Mouse (Mus musculus): ENCODE data around the gene Foxo3.

Foxo3 gene

GRCm38 (mm10) chr10:42230471-42231099 is 46.0 kb downstream of the Foxo3 start:
- DNase-seq (ENCODE audit: extremely low read depth, low read depth) = no peak

DNA sequence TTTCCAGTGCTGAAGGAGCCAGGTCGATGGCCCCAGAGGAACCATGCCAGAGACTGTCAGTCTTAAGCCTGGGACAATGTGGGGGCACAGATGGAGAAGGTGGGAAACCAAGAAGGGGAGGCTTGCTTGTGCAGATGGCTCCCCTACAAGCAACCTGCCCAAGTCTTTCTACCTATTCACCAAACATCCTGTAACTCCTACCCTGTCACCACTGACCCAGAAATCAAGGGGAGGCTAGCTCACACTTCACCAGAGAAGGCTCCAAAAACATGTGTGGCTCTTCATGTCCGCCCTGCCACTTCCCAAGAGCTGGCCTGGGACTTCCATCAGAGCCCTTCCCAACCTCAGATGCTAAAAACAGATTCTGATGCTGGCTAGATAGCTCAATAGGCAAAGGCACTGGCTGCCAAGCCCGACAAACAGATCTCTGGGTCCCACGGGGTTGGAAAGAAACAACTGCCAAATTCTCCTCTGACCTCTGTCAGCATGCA is 48.8 kb downstream of the Foxo3 start:
- no peak for DNase-seq (ENCODE audit: extremely low read depth, low read depth)

DNA sequence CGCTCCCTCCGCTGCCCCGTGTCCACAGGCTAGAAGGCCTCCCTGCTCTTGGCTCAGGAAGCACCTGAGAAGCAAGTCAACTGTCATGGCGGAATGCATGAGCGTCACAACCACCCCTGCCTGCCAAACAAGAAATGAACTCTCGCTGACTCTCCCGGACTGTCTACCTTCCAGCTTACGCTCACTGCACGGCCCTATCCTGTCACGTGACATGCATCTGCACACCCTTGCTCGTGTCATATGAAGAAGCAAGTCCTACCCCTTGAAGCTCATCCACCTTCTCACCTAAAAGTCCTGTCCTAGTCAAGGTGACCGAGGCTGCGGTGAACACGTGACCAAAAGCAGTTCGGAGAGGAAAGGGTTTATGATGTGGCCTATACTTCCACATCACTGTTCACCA is 50.4 kb downstream of the Foxo3 start:
- no peak for DNase-seq (ENCODE audit: extremely low read depth, low read depth)

DNA sequence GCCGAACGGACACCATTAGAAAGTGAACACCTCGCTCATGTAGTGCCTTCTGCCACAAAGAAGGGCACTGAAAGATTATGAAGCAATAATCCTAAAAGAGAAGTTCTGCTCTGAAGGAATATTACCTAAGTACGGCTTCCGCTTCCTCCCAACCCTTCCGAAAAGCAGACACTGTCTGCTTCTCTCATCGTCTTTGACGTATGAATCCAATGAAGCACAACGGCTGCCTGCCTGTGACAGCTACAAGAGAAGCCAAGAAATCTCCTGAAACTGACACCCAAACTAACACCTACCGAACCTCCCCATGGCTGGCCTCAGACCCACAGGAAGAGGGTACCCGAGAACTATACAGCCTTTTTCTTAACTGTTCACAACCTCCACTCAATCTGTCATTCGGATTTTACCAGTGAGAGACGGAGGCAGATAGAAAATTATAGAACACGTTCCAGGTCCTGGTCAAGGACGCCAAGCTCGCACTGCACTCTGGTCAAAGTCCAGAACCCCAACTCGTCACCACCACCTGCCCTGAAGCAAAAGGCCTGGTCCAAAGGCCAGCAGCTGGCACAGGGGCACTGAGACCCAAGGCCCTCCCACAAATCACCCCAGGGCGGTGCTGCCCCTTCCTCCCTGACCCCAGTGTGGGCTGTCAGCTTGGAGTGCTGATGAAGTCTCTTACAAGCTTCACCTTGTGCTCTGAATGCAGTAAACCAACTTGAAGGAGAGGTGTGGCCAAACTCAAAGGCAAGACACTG is 51.2 kb downstream of the Foxo3 start:
- DNase-seq (ENCODE audit: extremely low read depth, low read depth) = no peak

DNA sequence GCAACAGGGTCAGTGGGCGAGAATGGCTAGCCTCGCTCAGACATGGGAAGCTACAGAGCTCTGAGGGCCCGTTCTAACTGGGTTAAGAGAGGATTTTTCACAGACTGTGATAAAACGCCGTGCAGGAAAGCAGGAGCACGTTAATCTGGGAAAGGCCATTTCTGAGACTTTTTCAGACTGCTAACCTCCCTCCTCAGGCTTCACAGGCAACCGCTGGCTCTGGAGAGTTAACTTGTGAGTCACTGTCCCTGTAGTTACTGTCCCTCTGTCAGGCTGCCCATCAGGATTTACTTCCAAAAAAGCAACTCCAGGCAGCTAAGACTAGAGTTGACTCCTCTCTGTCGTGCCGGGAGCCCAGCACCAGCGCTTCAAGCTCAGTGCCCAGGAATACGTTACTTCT is 54.6 kb downstream of the Foxo3 start:
- no peak for DNase-seq (ENCODE audit: extremely low read depth, low read depth)

DNA sequence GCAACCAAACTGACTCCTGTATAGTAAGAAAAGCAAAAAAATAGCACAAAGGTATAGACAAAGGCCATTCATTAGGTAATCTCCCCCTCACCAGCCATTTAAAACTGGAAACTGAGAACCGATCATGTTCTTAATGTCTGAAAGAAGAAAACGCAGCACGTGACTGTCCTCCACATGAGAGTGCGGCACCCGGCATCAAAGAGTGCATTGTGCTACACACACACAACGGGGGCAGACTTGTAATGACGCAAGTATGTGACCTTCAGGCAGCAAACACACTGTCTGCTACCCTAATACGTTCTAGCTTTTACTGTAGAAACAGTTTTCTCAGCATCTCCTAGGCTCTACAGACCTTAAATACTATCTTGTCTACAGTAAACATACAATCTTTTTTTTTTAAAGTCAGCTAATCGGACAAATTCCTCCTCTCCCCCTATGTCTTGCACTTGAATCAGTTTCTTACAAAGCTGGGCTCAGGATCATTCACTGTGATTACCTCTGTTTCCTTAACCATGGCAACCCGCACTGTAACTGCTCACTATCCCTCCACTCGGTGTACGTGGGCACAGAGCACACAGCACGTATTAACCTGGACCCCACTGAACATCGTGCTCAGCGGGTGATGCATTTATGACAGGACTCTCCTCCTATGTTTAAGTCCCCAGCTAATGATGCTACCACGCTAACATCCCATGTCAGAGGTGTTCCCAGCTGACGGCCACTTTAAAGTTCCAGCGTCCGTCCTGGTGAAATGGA is 55.2 kb downstream of the Foxo3 start:
- DNase-seq (ENCODE audit: extremely low read depth, low read depth) = no peak

DNA sequence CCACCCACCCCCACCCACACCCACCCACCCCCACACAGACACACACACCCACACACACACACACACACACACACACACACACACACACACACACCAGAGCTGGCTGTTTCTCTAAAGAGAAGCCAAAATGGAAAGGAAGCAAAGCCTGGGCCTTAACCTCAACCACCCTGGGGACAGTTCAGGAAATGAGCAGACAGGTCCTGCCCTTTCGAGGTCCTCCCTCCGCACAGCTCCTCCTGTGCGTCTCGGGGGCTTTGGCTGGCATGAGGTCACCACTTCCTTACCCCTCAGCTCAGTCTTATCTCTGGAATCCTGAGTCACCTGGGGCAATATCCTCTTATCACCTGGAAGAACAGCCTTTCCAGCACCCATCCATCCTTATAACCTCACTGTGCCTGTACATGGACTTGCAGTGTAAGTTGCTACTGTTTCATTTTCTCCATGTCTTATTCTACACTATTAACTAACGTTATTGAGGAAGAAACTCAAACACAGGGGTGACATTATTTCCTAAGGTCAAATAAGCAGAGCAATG is 56.1 kb downstream of the Foxo3 start:
- no peak for DNase-seq (ENCODE audit: extremely low read depth, low read depth)

- DNase-seq (ENCODE audit: extremely low read depth, low read depth) = no peak
These were observed 65.1 kb downstream of the Foxo3 start for GRCm38 (mm10) chr10:42211407-42211806.

GRCm38 (mm10) chr10:42210641-42211040 is 65.9 kb downstream of the Foxo3 start:
- no peak for DNase-seq (ENCODE audit: extremely low read depth, low read depth)

DNA sequence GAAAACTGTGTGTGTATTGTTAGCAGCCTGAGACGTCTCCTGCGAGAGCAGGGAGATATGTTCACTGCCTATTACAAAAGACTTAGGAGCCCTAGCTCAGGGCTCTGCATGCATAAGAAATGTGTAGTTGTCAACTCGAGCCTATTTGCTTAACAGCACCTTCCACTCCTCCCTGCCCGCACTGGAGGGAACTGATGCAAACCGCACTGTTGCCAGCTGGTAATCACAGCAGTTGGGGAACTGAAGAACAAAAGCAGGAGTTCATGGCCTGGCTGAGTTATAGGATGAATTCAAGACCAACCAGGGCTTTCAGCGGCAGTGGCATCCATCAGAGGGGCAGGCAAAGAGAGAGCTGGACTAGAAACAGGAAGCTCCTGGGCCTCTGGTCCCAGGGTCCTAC is 66.7 kb downstream of the Foxo3 start:
- DNase-seq (ENCODE audit: extremely low read depth, low read depth) = no peak

DNA sequence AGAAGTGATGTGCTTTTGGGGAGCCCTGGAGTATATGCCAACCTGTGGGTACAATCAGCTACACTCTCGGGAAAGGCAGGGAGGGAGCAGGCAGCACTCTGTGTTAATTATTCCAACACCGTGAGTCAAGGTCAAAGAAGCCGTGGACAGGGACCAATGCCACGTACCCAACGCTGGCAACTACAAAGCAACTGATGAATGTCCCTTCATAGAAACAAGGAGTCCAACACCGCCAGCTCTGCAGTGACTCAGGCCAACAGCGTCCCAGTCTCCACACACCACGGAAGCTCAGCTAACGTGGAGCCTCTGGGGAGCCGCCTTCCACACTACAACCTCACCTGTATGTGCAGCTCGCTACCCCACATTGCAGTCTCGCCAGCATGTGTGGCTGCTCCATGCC is 68.9 kb downstream of the Foxo3 start:
- no peak for DNase-seq (ENCODE audit: extremely low read depth, low read depth)

GRCm38 (mm10) chr10:42204768-42205412 is 71.7 kb downstream of the Foxo3 start:
- DNase-seq (ENCODE audit: extremely low read depth, low read depth) = no peak

DNA sequence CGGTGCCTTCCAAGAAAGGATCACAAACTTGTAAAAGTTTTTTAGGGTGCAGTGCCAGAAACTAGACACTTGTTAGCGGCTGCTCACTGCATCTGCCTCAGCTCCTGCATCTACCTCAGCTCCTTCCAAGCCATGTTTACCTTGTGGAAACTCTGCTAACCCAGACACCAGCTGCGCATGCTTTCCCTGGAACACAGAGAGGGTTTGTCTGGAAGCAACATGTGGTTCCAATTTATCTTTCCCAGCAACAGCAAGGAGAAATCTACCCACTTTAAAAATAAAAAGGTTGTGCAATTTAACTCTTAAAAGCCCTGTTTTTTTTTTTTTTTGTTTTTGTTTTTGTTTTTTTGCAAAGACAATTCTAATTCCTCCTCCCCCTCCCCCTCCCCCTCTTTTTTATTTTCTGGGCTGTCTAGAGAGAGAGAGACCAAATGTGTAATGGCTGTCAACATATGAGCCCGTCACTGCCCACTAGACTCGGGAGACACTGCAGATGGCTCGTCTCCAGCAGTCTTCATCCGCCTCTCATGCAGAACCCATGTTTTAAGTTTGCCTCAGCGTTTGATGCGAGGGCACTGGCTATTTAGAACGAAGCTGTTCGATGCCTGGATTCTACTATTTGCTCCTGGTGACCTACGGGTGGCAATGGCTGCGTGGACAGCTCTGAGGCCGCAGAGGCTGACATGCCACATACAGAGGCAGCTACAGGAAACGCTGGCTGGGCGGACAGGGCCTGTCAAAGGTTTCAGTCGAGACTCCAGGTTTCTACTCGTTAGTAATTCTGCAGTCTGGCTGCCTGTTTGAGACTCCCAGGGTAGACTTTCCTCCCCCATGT is 73.0 kb downstream of the Foxo3 start:
- DNase-seq (ENCODE audit: extremely low read depth, low read depth) = no peak

DNA sequence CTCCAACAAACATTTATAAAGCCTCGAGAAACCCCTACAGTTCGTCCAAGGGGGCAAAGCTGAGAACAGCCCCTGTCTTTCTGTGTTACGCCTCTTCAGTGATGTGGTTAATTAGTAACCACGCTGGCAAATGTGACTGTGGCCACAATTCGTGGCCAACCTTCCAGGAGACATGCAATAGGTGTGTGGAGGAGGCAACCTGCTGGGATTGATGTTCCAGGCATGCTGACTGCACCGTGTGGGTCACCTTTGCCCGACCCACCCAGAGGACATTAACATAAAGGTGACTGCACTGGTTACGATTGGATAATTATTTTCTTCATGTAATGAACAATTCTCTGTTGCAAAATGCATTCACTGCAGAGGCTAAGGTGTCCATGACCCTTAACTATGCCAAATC is 74.0 kb downstream of the Foxo3 start:
- no peak for DNase-seq (ENCODE audit: extremely low read depth, low read depth)

GRCm38 (mm10) chr10:42199472-42199871 is 77.1 kb downstream of the Foxo3 start:
- peak; percentile 58 for DNase-seq (ENCODE audit: extremely low read depth, low read depth)

- peak; percentile 34 for DNase-seq (ENCODE audit: extremely low read depth, low read depth)
These were observed 77.9 kb downstream of the Foxo3 start for GRCm38 (mm10) chr10:42198682-42199081.

DNA sequence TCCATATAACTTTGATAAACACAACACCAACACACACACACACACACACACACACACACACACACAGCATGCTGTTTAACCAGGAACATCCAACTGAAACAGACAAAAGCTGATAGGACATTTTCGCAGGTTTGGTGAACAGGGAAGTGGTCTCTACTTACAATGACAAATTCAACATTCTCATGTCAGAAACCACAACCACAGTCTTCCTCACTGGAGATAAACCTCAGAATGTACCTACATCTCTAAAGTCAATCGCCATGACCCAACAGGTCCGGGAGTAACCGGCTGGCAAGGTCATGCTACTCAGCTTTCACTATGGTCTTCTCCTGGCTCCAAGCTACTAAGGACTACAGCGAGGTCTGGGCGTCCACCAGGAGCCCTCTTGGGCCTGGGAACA is 81.8 kb downstream of the Foxo3 start:
- DNase-seq (ENCODE audit: extremely low read depth, low read depth) = peak; percentile 44

- DNase-seq (ENCODE audit: extremely low read depth, low read depth) = no peak
These were observed 82.6 kb downstream of the Foxo3 start for GRCm38 (mm10) chr10:42193981-42194380.

DNA sequence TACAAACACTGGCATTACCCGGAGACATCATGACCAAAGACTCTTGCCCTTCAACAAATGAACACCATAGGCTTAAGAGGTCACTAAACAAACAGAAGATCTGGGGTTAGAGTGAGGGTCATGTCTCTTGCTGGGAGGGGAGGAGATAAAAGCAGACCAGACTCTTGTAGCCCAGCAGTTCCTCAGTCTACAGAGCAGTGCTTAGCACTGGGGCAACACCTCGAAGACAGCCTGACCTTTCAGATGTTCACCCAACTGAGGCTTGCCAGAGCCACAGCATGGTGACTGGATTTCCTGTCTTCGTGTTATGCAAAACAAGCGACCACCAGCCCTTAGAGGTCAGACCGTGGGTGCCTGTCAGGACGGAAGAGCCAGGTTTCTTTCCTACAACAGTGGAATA is 83.6 kb downstream of the Foxo3 start:
- DNase-seq (ENCODE audit: extremely low read depth, low read depth) = no peak

- no peak for DNase-seq (ENCODE audit: extremely low read depth, low read depth)
These were observed 86.7 kb downstream of the Foxo3 start for GRCm38 (mm10) chr10:42189674-42190434.
